Mouse (Mus musculus): ENCODE results near the gene Nfe2l2.
A peak's percentile ranks its signal among the peaks of the same experiment; 100 is the strongest.
"Not testable (repeated sequence)": the region's sequence is repeated elsewhere in the genome, so short reads cannot be mapped to it uniquely, and the experiment has no call there.

Nfe2l2 gene

GRCm38 (mm10) chr2:75713083-75713482 lies 8.6 kb upstream of the Nfe2l2 start:
- no peak for DNase-seq (ENCODE audit: low spot score)

- no peak for DNase-seq (ENCODE audit: low spot score)
Measured at GRCm38 (mm10) chr2:75707420-75707819, 3.0 kb upstream of the Nfe2l2 start.

GRCm38 (mm10) chr2:75706435-75706834 lies 2.0 kb upstream of the Nfe2l2 start:
- no peak for DNase-seq (ENCODE audit: low spot score)

- peak; percentile 80 for DNase-seq (ENCODE audit: low spot score)
Measured at GRCm38 (mm10) chr2:75705162-75705752, 816 bp upstream of the Nfe2l2 start.

GRCm38 (mm10) chr2:75703375-75704181 lies 863 bp downstream of the Nfe2l2 start:
- peak; percentile 94 for DNase-seq (ENCODE audit: low spot score)

- no peak for DNase-seq (ENCODE audit: low spot score)
Measured at GRCm38 (mm10) chr2:75702588-75702976, 1.9 kb downstream of the Nfe2l2 start.

GRCm38 (mm10) chr2:75701822-75702587 lies 2.4 kb downstream of the Nfe2l2 start:
- no peak for DNase-seq (ENCODE audit: low spot score)

GRCm38 (mm10) chr2:75701207-75701606 lies 3.2 kb downstream of the Nfe2l2 start:
- no peak for DNase-seq (ENCODE audit: low spot score)

- DNase-seq (ENCODE audit: low spot score) = no peak
Measured at GRCm38 (mm10) chr2:75700543-75700942, 3.9 kb downstream of the Nfe2l2 start.

GRCm38 (mm10) chr2:75698874-75699273 lies 5.6 kb downstream of the Nfe2l2 start:
- no peak for DNase-seq (ENCODE audit: low spot score)

- DNase-seq (ENCODE audit: low spot score) = no peak
Measured at GRCm38 (mm10) chr2:75698007-75698406, 6.4 kb downstream of the Nfe2l2 start.

GRCm38 (mm10) chr2:75697222-75697621 lies 7.2 kb downstream of the Nfe2l2 start:
- no peak for DNase-seq (ENCODE audit: low spot score)

- DNase-seq (ENCODE audit: low spot score) = no peak
Measured at GRCm38 (mm10) chr2:75696371-75696770, 8.1 kb downstream of the Nfe2l2 start.

GRCm38 (mm10) chr2:75695676-75696350 lies 8.6 kb downstream of the Nfe2l2 start:
- DNase-seq (ENCODE audit: low spot score) = no peak

- DNase-seq (ENCODE audit: low spot score) = not testable (repeated sequence)
Measured at GRCm38 (mm10) chr2:75694926-75695325, 9.5 kb downstream of the Nfe2l2 start.

- no peak for DNase-seq (ENCODE audit: low spot score)
Measured at GRCm38 (mm10) chr2:75692369-75692768, 12.1 kb downstream of the Nfe2l2 start.

GRCm38 (mm10) chr2:75691316-75691715 lies 13.1 kb downstream of the Nfe2l2 start:
- no peak for DNase-seq (ENCODE audit: low spot score)

GRCm38 (mm10) chr2:75690656-75691055 lies 13.8 kb downstream of the Nfe2l2 start:
- DNase-seq (ENCODE audit: low spot score) = no peak

GRCm38 (mm10) chr2:75689482-75690158 lies 14.8 kb downstream of the Nfe2l2 start:
- no peak for DNase-seq (ENCODE audit: low spot score)

GRCm38 (mm10) chr2:75688901-75689300 lies 15.5 kb downstream of the Nfe2l2 start:
- no peak for DNase-seq (ENCODE audit: low spot score)

GRCm38 (mm10) chr2:75687040-75687749 lies 17.2 kb downstream of the Nfe2l2 start:
- no peak for DNase-seq (ENCODE audit: low spot score)

Data from MN1 (cell line).